Mouse (Mus musculus) CD4-positive, CD25-positive, alpha-beta regulatory T cell, adult 4 months (primary cell): ENCODE data around the gene Abca17. TPM values are rescaled to one million over a fixed set of nuclear protein-coding genes. Genes with fewer than 3 reads are reported as not detected.

Experiments
- ATAC-seq: one replicate; pipeline ENCODE4 v1.8.0; 2017
- polyA plus RNA-seq, 2 experiments: library from polyadenylated mRNA; unstranded; fragments of 100-300 nt; shearing (Covaris generic); gene quantifications; one replicate each; pipeline ENCODE4 v1.2.1; 2017

Abca17 gene
- polyA plus RNA-seq, 2 experiments from 2014 or later, result 0.49 TPM; not detected in 1

- ATAC-seq, result peak; percentile 95
Observed at GRCm38 (mm10) chr17:24344672-24345071, 6.2 kb downstream of the Abca17 start.

GRCm38 (mm10) chr17:24327656-24328055 is 23.2 kb downstream of the Abca17 start:
- ATAC-seq, result no peak

GRCm38 (mm10) chr17:24325051-24325450 is 25.8 kb downstream of the Abca17 start:
- no peak for ATAC-seq

GRCm38 (mm10) chr17:24320826-24321225 is 30.0 kb downstream of the Abca17 start:
- ATAC-seq, result no peak

- ATAC-seq, result no peak
Observed at GRCm38 (mm10) chr17:24307500-24307899, 43.4 kb downstream of the Abca17 start.

- no peak for ATAC-seq
Observed at GRCm38 (mm10) chr17:24300651-24301050, 50.2 kb downstream of the Abca17 start.

GRCm38 (mm10) chr17:24289338-24289737 is 61.5 kb downstream of the Abca17 start:
- no peak for ATAC-seq

GRCm38 (mm10) chr17:24288477-24288876 is 62.4 kb downstream of the Abca17 start:
- ATAC-seq, result peak; percentile 88

- no peak for ATAC-seq
Observed at GRCm38 (mm10) chr17:24285680-24286079, 65.2 kb downstream of the Abca17 start.

GRCm38 (mm10) chr17:24283266-24283818 is 67.5 kb downstream of the Abca17 start:
- ATAC-seq, result no peak

- no peak for ATAC-seq
Observed at GRCm38 (mm10) chr17:24282637-24283036, 68.2 kb downstream of the Abca17 start.

GRCm38 (mm10) chr17:24279907-24280306 is 71.0 kb downstream of the Abca17 start:
- no peak for ATAC-seq

GRCm38 (mm10) chr17:24267133-24267532 is 83.7 kb downstream of the Abca17 start:
- ATAC-seq, result no peak

GRCm38 (mm10) chr17:24264766-24265165 is 86.1 kb downstream of the Abca17 start:
- ATAC-seq, result no peak

GRCm38 (mm10) chr17:24260516-24260915 is 90.4 kb downstream of the Abca17 start:
- no peak for ATAC-seq

GRCm38 (mm10) chr17:24259702-24260101 is 91.2 kb downstream of the Abca17 start:
- ATAC-seq, result no peak

- ATAC-seq, result no peak
Observed at GRCm38 (mm10) chr17:24258981-24259380, 91.9 kb downstream of the Abca17 start.

- no peak for ATAC-seq
Observed at GRCm38 (mm10) chr17:24252329-24252728, 98.5 kb downstream of the Abca17 start.

GRCm38 (mm10) chr17:24251320-24252069 is 99.4 kb downstream of the Abca17 start, which contains the start of gene Ccnf:
TSS of gene Ccnf (minus strand) at chr17:24251484.
- peak; percentile 100 for ATAC-seq

- ATAC-seq, result no peak
Observed at GRCm38 (mm10) chr17:24250988-24251319, 99.9 kb downstream of the Abca17 start.

- no peak for ATAC-seq
Observed at GRCm38 (mm10) chr17:24248641-24249040, 102.2 kb downstream of the Abca17 start.

GRCm38 (mm10) chr17:24244061-24244460 is 106.8 kb downstream of the Abca17 start:
- ATAC-seq, result no peak

GRCm38 (mm10) chr17:24243311-24243969 is 107.4 kb downstream of the Abca17 start:
- no peak for ATAC-seq

- ATAC-seq, result no peak
Observed at GRCm38 (mm10) chr17:24236921-24237320, 113.9 kb downstream of the Abca17 start.
